Mouse (Mus musculus): ENCODE measurements around the gene Jade2. TPM values are rescaled to one million over a fixed set of nuclear protein-coding genes. Genes with fewer than 3 reads are reported as not detected.

The Jade2 gene
- polyA plus RNA-seq, 1 experiment from 2014 or later, result 0.69 TPM

DNA sequence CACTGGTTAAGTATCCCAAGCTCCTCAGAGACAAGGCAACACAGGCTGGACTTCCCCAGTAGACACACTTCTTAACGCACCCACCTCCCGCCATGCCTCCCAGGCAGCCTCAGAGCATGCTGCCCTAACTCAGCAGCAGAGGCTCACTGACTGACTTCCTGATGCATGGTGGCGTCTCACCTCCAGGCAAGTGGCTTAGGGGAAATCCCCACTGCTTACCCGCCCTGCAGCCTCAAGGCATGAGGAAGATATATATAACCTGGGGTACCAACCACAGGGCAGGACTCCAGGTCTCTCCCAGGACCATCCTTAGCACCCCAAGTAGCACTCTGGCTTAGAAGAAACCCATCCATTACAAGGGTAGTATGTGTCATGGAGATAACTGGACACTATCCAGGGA lies 14.3 kb downstream of the Jade2 start:
- H3K4me1 ChIP-seq, result no peaks in the 10 kb centered on the region
- H3K9me3 ChIP-seq (replicated peaks), result no peaks in the 10 kb centered on the region
- H3K27me3 ChIP-seq (replicated peaks), result no peaks in the 10 kb centered on the region
- H3K36me3 ChIP-seq, result no peaks in the 10 kb centered on the region
- H3K4me3 ChIP-seq (replicated peaks), result no peak overlapping the region
- WGBS, result 93% methylated on average over 4 of the region's 4 CpGs
- no peak overlapping the region for H3K4me2 ChIP-seq
- no peak for ATAC-seq (ENCODE audit: low FRiP score)
- no peak overlapping the region for H3K27ac ChIP-seq (replicated peaks)
- no peak overlapping the region for H3K9ac ChIP-seq (replicated peaks)

DNA sequence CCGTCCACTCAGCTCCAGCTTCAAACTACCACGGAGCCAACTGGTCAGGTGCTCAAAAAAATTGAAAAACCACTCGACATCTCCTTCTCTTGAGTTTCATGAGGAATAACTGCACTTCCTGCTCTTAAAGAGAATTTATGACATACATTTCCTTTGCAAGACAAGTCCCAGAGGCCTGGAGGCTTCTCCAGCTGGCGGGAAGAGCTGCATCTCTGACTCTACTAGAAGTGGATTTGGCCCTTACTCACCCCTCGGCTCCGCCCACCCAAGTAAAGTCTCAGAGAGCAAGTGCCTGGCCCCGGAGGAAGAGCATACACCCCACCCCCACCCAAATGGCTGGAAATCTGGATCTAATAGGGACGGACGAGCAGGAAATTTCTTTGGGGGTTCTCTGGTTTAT lies 16.3 kb downstream of the Jade2 start:
- Histone ChIP-seq H3K9ac (replicated peaks) (no peak overlapping the region), H3K4me2 (no peak overlapping the region), H3K27ac (replicated peaks) (no peak overlapping the region), H3K4me1 (no peaks in the 10 kb centered on the region), H3K4me3 (replicated peaks) (no peak overlapping the region), H3K27me3 (replicated peaks) (no peaks in the 10 kb centered on the region), H3K36me3 (no peaks in the 10 kb centered on the region), H3K9me3 (replicated peaks) (no peaks in the 10 kb centered on the region)
- no peak for ATAC-seq (ENCODE audit: low FRiP score)
- 71% methylated on average over 9 of the region's 9 CpGs for WGBS

DNA sequence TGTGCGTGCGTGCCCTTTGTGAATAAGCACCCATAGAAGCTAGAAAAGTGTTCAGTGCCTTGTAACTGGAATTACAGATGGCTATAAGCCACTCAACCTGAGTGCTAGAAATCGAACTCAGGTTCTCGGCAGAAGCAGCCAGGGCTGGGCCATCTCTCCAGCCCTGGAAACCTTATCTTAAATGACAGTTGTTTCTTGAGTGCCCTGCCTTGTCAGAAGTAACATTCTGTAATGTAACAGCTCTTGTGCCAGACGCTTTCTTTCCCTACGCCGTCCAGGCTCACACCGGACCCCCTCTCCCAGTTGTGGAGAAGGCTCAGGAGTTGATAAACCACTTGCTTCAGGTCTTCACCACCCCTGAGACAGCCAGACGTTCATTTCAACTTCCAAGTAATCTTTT lies 16.8 kb downstream of the Jade2 start:
- Histone ChIP-seq H3K9me3 (replicated peaks) (no peaks in the 10 kb centered on the region), H3K9ac (replicated peaks) (no peak overlapping the region), H3K4me1 (no peaks in the 10 kb centered on the region), H3K27me3 (replicated peaks) (no peaks in the 10 kb centered on the region), H3K27ac (replicated peaks) (no peak overlapping the region), H3K36me3 (no peaks in the 10 kb centered on the region), H3K4me3 (replicated peaks) (no peak overlapping the region), H3K4me2 (no peak overlapping the region)
- no peak for ATAC-seq (ENCODE audit: low FRiP score)
- 82% methylated on average over 9 of the region's 9 CpGs for WGBS

DNA sequence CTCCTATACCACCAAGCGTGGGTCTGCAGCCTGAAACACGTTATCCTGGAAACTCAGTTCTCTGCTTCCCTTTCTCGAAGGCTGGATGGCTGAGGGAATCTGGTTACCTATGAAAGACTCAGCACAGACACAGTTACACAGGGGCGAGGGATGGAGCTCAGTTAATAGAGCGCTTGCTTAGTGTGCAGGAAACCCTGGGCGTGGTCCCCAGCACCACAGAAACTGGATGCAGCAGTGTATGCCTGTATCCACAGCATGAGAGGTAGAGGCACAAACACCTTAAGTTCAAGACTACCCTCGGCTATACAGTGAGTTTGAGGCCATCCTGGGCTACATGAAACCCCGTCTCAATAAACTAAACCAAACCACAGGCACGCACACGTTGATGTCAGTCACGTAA lies 17.5 kb downstream of the Jade2 start:
- Histone ChIP-seq H3K4me1 (no peaks in the 10 kb centered on the region), H3K27me3 (replicated peaks) (no peaks in the 10 kb centered on the region), H3K36me3 (no peaks in the 10 kb centered on the region), H3K9me3 (replicated peaks) (no peaks in the 10 kb centered on the region), H3K4me2 (no peak overlapping the region), H3K27ac (replicated peaks) (no peak overlapping the region), H3K9ac (replicated peaks) (no peak overlapping the region), H3K4me3 (replicated peaks) (no peak overlapping the region)
- 93% methylated on average over 11 of the region's 11 CpGs for WGBS
- ATAC-seq (ENCODE audit: low FRiP score), result no peak

DNA sequence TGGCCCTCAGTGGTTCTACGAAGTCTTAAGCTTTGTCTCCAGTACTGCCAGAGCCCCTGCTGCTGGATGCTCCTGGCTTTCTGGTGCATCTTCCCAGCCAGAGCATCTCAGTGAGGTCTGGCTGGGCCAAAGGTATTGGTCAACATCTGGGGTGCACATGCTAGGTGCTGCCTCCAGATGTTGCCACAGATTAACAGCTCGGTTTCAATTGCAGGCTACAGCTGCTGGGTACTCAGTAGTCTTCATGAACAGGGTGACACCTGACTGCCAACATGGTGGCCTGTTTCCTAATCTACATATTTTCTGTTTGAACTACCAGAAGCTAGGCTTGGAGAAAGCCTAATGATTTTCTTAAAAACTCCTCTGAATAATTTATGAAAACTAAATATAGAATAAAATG lies 18.3 kb downstream of the Jade2 start:
- H3K27me3 ChIP-seq (replicated peaks), result no peaks in the 10 kb centered on the region
- no peaks in the 10 kb centered on the region for H3K4me1 ChIP-seq
- H3K27ac ChIP-seq (replicated peaks), result no peak overlapping the region
- H3K9ac ChIP-seq (replicated peaks), result no peak overlapping the region
- H3K36me3 ChIP-seq, result no peaks in the 10 kb centered on the region
- no peak for ATAC-seq (ENCODE audit: low FRiP score)
- H3K4me3 ChIP-seq (replicated peaks), result no peak overlapping the region
- no peak overlapping the region for H3K4me2 ChIP-seq
- 84% methylated on average over 2 of the region's 2 CpGs for WGBS
- H3K9me3 ChIP-seq (replicated peaks), result no peaks in the 10 kb centered on the region

DNA sequence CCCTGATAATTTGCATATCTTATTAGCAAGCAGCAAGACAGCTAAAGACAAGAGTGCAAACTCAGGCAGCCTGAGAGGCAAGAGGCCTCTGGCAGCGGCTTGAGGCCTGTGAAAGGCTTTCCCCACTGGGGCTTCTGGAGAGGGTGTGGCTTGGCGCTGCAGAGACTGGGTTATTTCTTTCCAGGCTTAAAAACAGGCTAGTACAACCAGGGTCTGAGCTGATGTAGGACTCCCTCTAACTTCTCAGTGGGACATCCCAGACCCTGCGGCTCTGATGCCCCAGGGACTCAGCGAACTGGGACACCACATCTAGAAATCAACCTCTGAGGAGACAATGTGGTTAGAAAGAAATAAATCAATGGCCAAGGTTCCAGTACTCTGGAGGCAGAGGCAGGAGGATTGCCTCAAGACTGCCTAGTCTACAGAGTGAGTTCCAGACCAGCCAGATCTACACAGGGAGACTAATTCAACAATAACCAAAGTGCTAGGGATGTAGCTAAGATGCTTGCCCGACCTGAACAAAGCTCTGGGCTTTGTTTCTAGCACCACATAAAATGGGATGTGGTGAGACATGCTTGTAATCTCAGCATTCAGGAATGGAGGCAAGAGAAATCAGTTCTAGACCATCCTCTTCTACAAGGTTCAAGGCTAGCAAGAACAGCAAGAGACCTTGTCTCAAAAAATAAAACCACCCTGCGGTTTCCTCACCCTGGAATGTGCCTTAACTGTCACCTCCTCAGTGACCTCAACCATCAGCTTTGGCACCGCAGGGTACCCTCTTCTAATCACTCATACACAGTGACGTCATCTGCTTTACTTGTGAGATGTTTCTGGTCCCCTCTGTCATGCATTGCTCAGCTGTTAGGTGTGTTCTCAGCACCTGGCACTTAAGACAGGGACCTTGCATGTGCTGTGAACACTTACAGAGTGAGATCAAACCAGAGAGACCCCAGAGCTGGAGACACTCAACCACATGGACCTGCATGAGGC lies 20.0 kb downstream of the Jade2 start:
- Histone ChIP-seq H3K9me3 (replicated peaks) (no peaks in the 10 kb centered on the region), H3K36me3 (no peaks in the 10 kb centered on the region), H3K27me3 (replicated peaks) (no peaks in the 10 kb centered on the region), H3K4me2 (no peak overlapping the region), H3K4me3 (replicated peaks) (no peak overlapping the region), H3K9ac (replicated peaks) (no peak overlapping the region), H3K4me1 (peaks cover 3% of the 10 kb centered on the region), H3K27ac (replicated peaks) (no peak overlapping the region)
- no peak for ATAC-seq (ENCODE audit: low FRiP score)
- 79% methylated on average over 8 of the region's 8 CpGs for WGBS

DNA sequence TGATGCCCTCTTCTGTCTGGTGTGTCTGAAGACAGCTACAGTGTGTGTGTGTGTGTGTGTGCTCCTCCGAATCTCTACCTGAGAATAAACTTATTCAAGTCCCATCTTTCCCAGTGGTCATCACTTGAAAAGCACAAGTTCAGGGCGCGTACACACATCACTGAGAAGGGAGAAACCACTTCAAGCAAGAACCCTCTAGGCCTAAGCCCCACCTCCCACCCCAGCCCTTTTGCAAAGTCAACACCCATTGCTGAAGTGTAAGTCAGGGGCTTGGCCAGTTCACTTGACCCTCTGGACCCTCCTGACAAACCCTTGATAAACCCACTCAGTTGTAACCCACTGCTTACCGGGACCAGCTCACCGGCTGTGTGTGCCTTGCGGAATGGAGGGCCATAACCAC lies 20.9 kb downstream of the Jade2 start:
- no peak for ATAC-seq (ENCODE audit: low FRiP score)
- Histone ChIP-seq H3K36me3 (no peaks in the 10 kb centered on the region), H3K27ac (replicated peaks) (no peak overlapping the region), H3K4me1 (peaks cover 4% of the 10 kb centered on the region), H3K9ac (replicated peaks) (no peak overlapping the region), H3K9me3 (replicated peaks) (no peaks in the 10 kb centered on the region), H3K27me3 (replicated peaks) (no peaks in the 10 kb centered on the region), H3K4me3 (replicated peaks) (no peak overlapping the region), H3K4me2 (no peak overlapping the region)
- 93% methylated on average over 6 of the region's 6 CpGs for WGBS

DNA sequence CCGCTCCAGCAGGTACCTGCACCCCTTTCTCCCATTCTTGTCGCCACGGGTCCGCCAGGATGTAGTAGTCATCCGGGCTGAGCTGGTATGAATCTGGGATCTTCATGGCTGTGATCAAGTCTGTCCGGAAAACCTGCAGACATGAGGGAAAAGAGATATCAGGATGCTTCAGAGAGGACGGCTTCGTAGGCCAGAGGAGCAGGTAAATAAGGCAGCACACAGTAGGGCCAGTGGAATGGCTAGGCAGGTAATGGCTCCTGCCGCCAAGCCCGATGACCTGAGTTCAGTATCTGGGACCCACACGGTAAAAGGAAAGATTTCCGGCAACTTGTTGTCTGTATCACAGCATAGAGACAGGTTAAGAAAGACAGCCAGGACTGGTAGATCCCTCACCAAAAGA lies 21.9 kb downstream of the Jade2 start:
- Histone ChIP-seq H3K4me1 (peaks cover 4% of the 10 kb centered on the region), H3K36me3 (no peaks in the 10 kb centered on the region), H3K9me3 (replicated peaks) (no peaks in the 10 kb centered on the region), H3K4me3 (replicated peaks) (no peak overlapping the region), H3K27me3 (replicated peaks) (no peaks in the 10 kb centered on the region), H3K27ac (replicated peaks) (no peak overlapping the region), H3K4me2 (no peak overlapping the region), H3K9ac (replicated peaks) (no peak overlapping the region)
- no peak for ATAC-seq (ENCODE audit: low FRiP score)
- 98% methylated on average over 12 of the region's 12 CpGs for WGBS

DNA sequence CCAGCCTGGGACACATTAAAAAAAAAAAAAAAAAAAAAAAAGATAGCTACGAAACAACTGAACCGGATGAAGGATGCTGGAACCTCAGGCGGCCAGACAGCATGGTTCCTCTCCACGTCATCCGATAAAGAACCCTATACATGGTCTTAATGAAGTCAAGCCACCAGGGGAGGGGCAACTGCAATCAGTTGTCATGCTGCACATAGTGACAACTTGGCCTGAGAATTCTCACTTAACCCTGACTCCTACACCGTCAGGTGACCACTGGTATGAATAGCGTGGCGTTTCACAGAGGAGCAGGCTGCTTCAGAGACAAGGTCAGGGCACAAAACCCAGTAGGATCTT lies 23.4 kb downstream of the Jade2 start:
- Histone ChIP-seq H3K9ac (replicated peaks) (no peak overlapping the region), H3K27ac (replicated peaks) (no peak overlapping the region), H3K4me1 (peaks cover 4% of the 10 kb centered on the region), H3K4me2 (no peak overlapping the region), H3K9me3 (replicated peaks) (no peaks in the 10 kb centered on the region), H3K27me3 (replicated peaks) (no peaks in the 10 kb centered on the region), H3K36me3 (no peaks in the 10 kb centered on the region; the same call in 1 of the 2 replicates), H3K4me3 (replicated peaks) (no peak overlapping the region)
- WGBS, result 94% methylated on average over 8 of the region's 8 CpGs
- ATAC-seq (ENCODE audit: low FRiP score), result no peak

DNA sequence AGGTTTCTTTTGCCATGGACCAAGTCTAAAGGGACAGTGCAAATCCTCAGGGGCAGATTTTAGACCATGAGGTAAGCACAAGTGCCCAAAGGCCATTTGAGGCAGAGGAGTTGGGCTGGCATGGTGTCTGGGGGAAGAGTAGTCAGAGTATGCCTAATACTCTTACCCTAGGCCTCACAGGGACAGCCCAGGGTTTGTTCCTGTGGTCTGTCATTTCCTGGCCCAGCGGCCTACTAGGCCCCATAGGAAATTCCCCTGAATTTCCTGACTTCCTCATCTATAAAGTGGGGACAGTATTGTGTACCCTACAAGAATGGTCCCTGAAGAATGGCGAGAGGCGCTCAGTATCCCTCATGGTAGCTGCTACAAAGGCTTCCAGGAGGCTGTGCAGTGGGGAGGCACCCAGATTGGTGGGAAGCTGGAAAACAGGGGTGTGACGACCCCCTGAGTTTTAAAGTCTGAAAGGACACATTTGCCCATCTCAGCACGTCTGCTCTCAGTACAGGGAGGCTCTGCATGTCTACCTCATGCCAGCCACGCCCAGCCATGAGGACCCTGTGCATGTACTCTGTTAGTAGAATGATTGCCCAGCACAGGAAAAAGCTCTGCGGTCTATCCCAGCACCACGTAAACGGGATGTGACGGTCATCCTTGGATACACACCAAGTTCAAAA lies 23.9 kb downstream of the Jade2 start:
- peaks cover 4% of the 10 kb centered on the region for H3K4me1 ChIP-seq
- no peak overlapping the region for H3K9ac ChIP-seq (replicated peaks)
- H3K36me3 ChIP-seq, result no peaks in the 10 kb centered on the region; the same call in 1 of the 2 replicates
- no peak overlapping the region for H3K4me2 ChIP-seq
- 91% methylated on average over 10 of the region's 10 CpGs for WGBS
- H3K4me3 ChIP-seq (replicated peaks), result no peak overlapping the region
- H3K27me3 ChIP-seq (replicated peaks), result no peaks in the 10 kb centered on the region
- ATAC-seq (ENCODE audit: low FRiP score), result no peak
- no peak overlapping the region for H3K27ac ChIP-seq (replicated peaks)
- H3K9me3 ChIP-seq (replicated peaks), result no peaks in the 10 kb centered on the region

DNA sequence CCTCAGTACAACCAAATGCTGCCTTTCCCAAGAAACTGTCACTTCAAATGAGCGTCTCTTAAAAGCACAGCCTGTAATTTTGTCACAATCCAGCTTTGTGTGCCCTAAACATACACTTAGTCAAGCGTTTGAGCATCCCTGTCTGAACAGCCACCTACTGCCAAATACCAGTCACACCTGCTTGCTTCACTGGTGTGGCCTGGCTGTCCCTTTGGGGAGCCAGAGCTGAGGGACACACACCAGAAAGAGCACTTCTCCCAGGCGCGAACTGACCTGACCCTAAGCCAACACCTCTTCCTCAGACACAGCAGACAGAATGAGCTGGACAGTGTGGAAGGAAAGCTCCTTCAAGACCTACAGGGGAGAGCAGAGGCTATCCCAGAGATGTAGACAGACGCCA lies 24.5 kb downstream of the Jade2 start:
- Histone ChIP-seq H3K4me1 (peaks cover 4% of the 10 kb centered on the region), H3K4me2 (no peak overlapping the region), H3K4me3 (replicated peaks) (no peak overlapping the region), H3K27ac (replicated peaks) (no peak overlapping the region), H3K9ac (replicated peaks) (no peak overlapping the region), H3K27me3 (replicated peaks) (no peaks in the 10 kb centered on the region), H3K9me3 (replicated peaks) (no peaks in the 10 kb centered on the region), H3K36me3 (peaks cover 3% of the 10 kb centered on the region)
- ATAC-seq (ENCODE audit: low FRiP score), result no peak
- 83% methylated on average over 5 of the region's 5 CpGs for WGBS

All from neural tube, embryonic 15.5 days (tissue).